Mouse (Mus musculus) liver, postnatal 0 days (tissue): ENCODE measurements around the gene Slc25a26. TPM values are rescaled to one million over a fixed set of nuclear protein-coding genes. Genes with fewer than 3 reads are reported as not detected.

ENCODE experiments used
- ATAC-seq: fragments of 200-750 bp; cut with Nextera tagmentation; 2 replicates; pipeline ENCODE4 v1.8.0; 2017; ENCODE audit warnings: mild to moderate bottlenecking, moderate library complexity
- DNase-seq: peaks from one replicate; pipeline ENCODE4 v3.0.0-alpha.2; 2016
- H3K27ac ChIP-seq: fragments of 300-500 bp; sonication (generic); 2 replicates; pipeline ENCODE4 v1.5.1; 2014; ENCODE audit warnings: antibody characterized with exemption, moderate library complexity, mild to moderate bottlenecking, low read depth
- H3K27me3 ChIP-seq: fragments of 300-500 bp; sonication (generic); 2 replicates; pipeline ENCODE4 v1.6.1; 2014; ENCODE audit warnings: low read length, control low read depth, mixed read lengths; ENCODE audit not compliant: insufficient read depth
- H3K36me3 ChIP-seq: fragments of 300-500 bp; sonication (generic); replicated peaks from 2 replicates; pipeline ENCODE4 v1.6.1; 2014; ENCODE audit warnings: mild to moderate bottlenecking, control low read depth, low read length, moderate library complexity, mixed read lengths; ENCODE audit not compliant: insufficient read depth
- H3K4me1 ChIP-seq: fragments of 300-500 bp; sonication (generic); 2 replicates; pipeline ENCODE4 v1.6.1; 2014; ENCODE audit warnings: antibody characterized with exemption, mild to moderate bottlenecking, control low read depth; ENCODE audit not compliant: insufficient read depth
- H3K4me2 ChIP-seq: fragments of 300-500 bp; sonication (generic); 2 replicates; pipeline ENCODE4 v1.6.1; 2014; ENCODE audit warnings: low read depth, mild to moderate bottlenecking, low read length, moderate library complexity, mixed read lengths
- H3K4me3 ChIP-seq: fragments of 300-500 bp; sonication (generic); 2 replicates; pipeline ENCODE4 v1.5.1; 2014; ENCODE audit warnings: low read depth, low read length
- H3K9ac ChIP-seq: fragments of 300-500 bp; sonication (generic); replicated peaks from 2 replicates; pipeline ENCODE4 v1.6.1; 2014; ENCODE audit warnings: mild to moderate bottlenecking, moderate library complexity
- H3K9me3 ChIP-seq: fragments of 300-500 bp; sonication (generic); 2 replicates; pipeline ENCODE4 v1.6.1; 2016; ENCODE audit warnings: mild to moderate bottlenecking, control low read depth, low read length, mixed read lengths
- CTCF ChIP-seq: sonication (generic); IDR thresholded peaks from 2 replicates; pipeline ENCODE4 v1.5.1; 2016; ENCODE audit warnings: antibody characterized with exemption, low read depth
- EP300 ChIP-seq: IDR thresholded peaks from 2 replicates; pipeline ENCODE4 v1.6.1; 2016; ENCODE audit warnings: antibody characterized with exemption, low read depth, mild to moderate bottlenecking
- WGBS: fragments of 180-500 bp; shearing (Covaris S2); extraction: QIAGEN DNeasy Blood & Tissue Kit; methylation state at CpG from one replicate; pipeline ENCODE4 v1.1.7; 2014; ENCODE audit not compliant: insufficient replicate concordance; 5-methylcytosine and 5-hydroxymethylcytosine counted together
- polyA plus RNA-seq: library from polyadenylated mRNA; unstranded; fragments of >200 nt; fragmentation: Nextera tagmentation; extraction: Ambion mirVana; gene quantifications from 2 replicates; pipeline ENCODE4 v1.2.1, GENCODE M21; 2015

Slc25a26 gene
- polyA plus RNA-seq, result 3.0 and 3.6 TPM in 2 replicates

- H3K4me2 ChIP-seq, result peak within 1 kb of the TSS; percentile 92
- no peaks in the 10 kb centered on the region for H3K9me3 ChIP-seq
- ATAC-seq (peak; percentile 98), DNase-seq (peak; percentile 91)
- peaks cover 9% of the 10 kb centered on the region for H3K4me1 ChIP-seq
- H3K9ac ChIP-seq, result peak within 1 kb of the TSS; percentile 67
- under 1% methylated on average over 37 of the region's 37 CpGs for WGBS
- peak within 1 kb of the TSS; percentile 78 for H3K4me3 ChIP-seq
- H3K27me3 ChIP-seq, result no peaks in the 10 kb centered on the region
- no peaks in the 10 kb centered on the region for H3K36me3 ChIP-seq
- no peak within 1 kb of the TSS; the same call in 1 of the 2 replicates for H3K27ac ChIP-seq
- TF ChIP-seq CTCF (no peak), EP300 (no peak)
These were observed at the start of gene Slc25a26 for GRCm38 (mm10) chr6:94499897-94500623. Gene Slc25a26 (plus strand): TSS chr6:94500331.

DNA sequence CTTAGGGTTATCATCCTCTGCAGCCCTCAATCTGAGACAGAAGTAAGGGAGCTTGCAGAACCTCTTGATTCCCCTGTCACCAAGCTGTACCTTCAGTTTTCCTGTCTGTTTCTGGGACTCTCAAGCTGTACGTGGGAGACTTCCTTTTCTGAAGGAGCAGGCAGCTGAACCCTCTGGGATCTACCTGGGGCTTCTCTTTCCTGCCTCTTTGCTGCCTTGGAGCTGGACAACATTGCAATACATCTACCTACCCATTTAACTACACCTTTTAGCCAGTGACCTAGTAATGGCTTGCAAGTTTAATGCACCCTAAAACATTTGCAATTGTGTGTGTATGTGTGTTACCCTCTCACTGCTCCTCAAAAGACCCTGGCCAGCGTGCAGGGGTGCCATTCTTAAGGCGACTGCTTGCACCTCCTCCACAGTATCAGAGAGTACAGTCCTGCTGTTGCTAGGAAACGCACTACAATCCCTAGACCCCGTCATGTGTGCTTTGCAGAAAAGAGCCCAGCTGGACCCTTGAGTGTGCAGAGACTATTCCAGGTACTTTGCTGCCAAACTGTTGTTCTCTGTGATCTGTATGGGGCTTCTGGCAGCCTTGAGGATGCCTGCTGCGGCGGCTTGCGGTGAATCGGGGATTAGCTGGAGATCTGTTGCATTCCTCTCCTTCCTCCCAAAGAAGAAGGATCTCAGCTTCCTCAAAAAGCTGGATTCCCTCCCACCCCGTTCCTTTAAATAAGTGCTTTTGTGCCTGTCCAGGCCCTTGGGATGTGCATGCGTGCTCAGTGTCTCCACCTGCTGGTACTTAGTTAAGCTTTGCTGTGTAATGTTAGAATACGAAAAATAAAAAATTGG is 35.9 kb upstream of the Slc25a26 start:
- H3K4me3 ChIP-seq, result no peak overlapping the region
- H3K27ac ChIP-seq, result no peak overlapping the region
- H3K9ac ChIP-seq, result no peak overlapping the region
- H3K4me1 ChIP-seq, result no peaks in the 10 kb centered on the region
- ATAC-seq (no peak), DNase-seq (peak; percentile 16)
- WGBS, result 25% methylated on average over 12 of the region's 12 CpGs
- no peaks in the 10 kb centered on the region for H3K9me3 ChIP-seq
- no peaks in the 10 kb centered on the region for H3K27me3 ChIP-seq
- H3K4me2 ChIP-seq, result no peak overlapping the region
- no peaks in the 10 kb centered on the region for H3K36me3 ChIP-seq
- TF ChIP-seq CTCF, result peak; percentile 70
- no peak for TF ChIP-seq EP300

DNA sequence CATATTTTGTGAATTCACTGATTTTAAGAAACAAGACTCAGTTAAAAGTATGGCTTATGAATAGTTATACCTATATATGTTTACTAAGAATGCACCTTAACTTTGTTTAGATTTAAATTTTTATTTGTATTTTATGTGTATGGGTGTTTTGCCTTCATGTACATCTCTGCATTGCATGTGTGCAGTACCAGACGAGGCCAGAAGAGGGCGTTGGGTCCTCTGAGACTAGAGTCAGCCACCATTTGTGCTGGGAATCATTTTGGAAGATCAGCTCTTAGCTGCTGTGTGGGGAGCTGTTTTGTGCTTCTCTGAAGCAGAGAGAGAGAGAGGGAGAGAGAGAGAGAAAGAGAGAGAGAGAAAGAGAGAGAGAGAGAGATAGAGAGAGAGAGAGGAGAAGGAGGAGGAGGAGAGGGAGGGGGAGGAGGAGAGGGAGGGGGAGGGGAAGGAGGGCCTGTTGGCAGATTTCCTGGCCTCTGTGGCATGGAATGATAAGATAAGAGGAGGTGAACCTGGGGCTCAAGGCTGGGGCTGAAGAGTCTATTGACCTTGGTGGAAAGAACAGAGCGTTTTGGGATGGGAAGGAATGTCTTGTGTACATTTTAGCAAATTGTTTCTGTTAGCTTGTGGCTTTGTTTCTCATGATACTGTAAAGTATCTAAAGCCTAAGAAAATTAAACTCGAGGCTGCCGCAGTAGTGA is 33.5 kb upstream of the Slc25a26 start:
- Histone ChIP-seq H3K27ac (no peak overlapping the region), H3K9ac (no peak overlapping the region), H3K27me3 (no peaks in the 10 kb centered on the region), H3K9me3 (no peaks in the 10 kb centered on the region), H3K4me2 (no peak overlapping the region), H3K4me1 (no peaks in the 10 kb centered on the region), H3K36me3 (no peaks in the 10 kb centered on the region), H3K4me3 (no peak overlapping the region)
- TF ChIP-seq CTCF (peak; percentile 63), EP300 (no peak)
- no peak for ATAC-seq
- peak; percentile 47 for DNase-seq
- 15% methylated on average over 5 of the region's 5 CpGs for WGBS

DNA sequence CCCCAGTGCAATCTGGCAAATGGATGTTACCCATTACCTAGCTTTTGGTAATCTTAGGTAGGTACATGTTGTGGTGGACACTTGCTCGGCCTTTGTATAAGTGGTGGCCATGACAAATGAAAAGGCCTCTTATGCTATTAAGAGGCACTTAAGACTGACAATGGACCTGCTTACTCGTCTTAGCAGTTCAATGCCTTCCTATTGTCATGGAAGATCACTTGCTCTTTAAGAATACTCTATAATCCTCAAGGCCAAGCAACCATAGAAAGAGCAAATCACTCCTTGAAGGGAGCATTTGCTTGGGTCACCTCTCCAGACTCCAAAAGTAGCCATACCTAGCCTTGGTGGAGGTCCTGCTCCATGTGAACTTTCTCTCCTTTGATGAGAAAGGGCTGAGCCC is 7.4 kb upstream of the Slc25a26 start:
- Histone ChIP-seq H3K9ac (no peak overlapping the region), H3K4me2 (no peak overlapping the region), H3K36me3 (no peaks in the 10 kb centered on the region), H3K4me3 (no peak overlapping the region), H3K27ac (no peak overlapping the region), H3K4me1 (no peaks in the 10 kb centered on the region), H3K9me3 (no peaks in the 10 kb centered on the region), H3K27me3 (no peaks in the 10 kb centered on the region)
- ATAC-seq (no peak), DNase-seq (no peak)
- WGBS, result 53% methylated on average over 2 of the region's 2 CpGs
- TF ChIP-seq EP300 (no peak), CTCF (no peak)

- DNase-seq, result no peak
- Histone ChIP-seq H3K4me2 (no peak overlapping the region), H3K9me3 (no peaks in the 10 kb centered on the region), H3K4me1 (peaks cover 9% of the 10 kb centered on the region), H3K9ac (no peak overlapping the region), H3K27me3 (no peaks in the 10 kb centered on the region), H3K4me3 (no peak overlapping the region), H3K36me3 (no peaks in the 10 kb centered on the region; the same call in 1 of the 2 replicates), H3K27ac (no peak overlapping the region)
- 64% methylated on average over 6 of the region's 6 CpGs for WGBS
- no peak for ATAC-seq
- TF ChIP-seq EP300, result no peak
- TF ChIP-seq CTCF, result no peak
These were observed 3.8 kb downstream of the Slc25a26 start for GRCm38 (mm10) chr6:94503963-94504362.

GRCm38 (mm10) chr6:94507921-94508320 is 7.8 kb downstream of the Slc25a26 start:
- no peak overlapping the region for H3K9ac ChIP-seq
- no peaks in the 10 kb centered on the region for H3K27me3 ChIP-seq
- H3K4me3 ChIP-seq, result no peak overlapping the region
- TF ChIP-seq CTCF (no peak), EP300 (no peak)
- DNase-seq (no peak), ATAC-seq (no peak)
- no peaks in the 10 kb centered on the region; the same call in 1 of the 2 replicates for H3K36me3 ChIP-seq
- no peak overlapping the region for H3K27ac ChIP-seq
- no peaks in the 10 kb centered on the region for H3K4me1 ChIP-seq
- 87% methylated on average over 6 of the region's 6 CpGs for WGBS
- H3K4me2 ChIP-seq, result no peak overlapping the region
- no peaks in the 10 kb centered on the region for H3K9me3 ChIP-seq
